Mouse (Mus musculus): ENCODE measurements around the gene Clec5a. TPM values are rescaled to one million over a fixed set of nuclear protein-coding genes. Genes with fewer than 3 reads are reported as not detected.

Clec5a gene
- polyA plus RNA-seq, 1 experiment from 2014 or later = 1.1 TPM

Other genes starting within 250 kb of the Clec5a start
- gene E330009J07Rik, start 149.7 kb downstream of the Clec5a start, polyA plus RNA-seq (2014; fragmentation: Nextera tagmentation; extraction: Ambion mirVana) = 13.7 and 14.7 TPM in 2 replicates
- 0.09 and 0.14 TPM in 2 replicates for gene Wee2, start 146.7 kb downstream of the Clec5a start, polyA plus RNA-seq (2014; fragmentation: Nextera tagmentation; extraction: Ambion mirVana)
- gene Ssbp1, start 114.5 kb downstream of the Clec5a start, polyA plus RNA-seq (2014; fragmentation: Nextera tagmentation; extraction: Ambion mirVana) = 107 TPM in 2 replicates
- gene Tas2r137, start 94.6 kb downstream of the Clec5a start, polyA plus RNA-seq (2014; fragmentation: Nextera tagmentation; extraction: Ambion mirVana) = not detected in 2 replicates
- gene Tas2r108, start 92.3 kb downstream of the Clec5a start, polyA plus RNA-seq (2014; fragmentation: Nextera tagmentation; extraction: Ambion mirVana) = 0.45 TPM in 1 of 2 replicates, not detected in the other
- not detected in 2 replicates for gene Prss37, start 66.3 kb downstream of the Clec5a start, polyA plus RNA-seq (2014; fragmentation: Nextera tagmentation; extraction: Ambion mirVana)
- gene Olfr461, start 30.8 kb downstream of the Clec5a start, polyA plus RNA-seq (2014; fragmentation: Nextera tagmentation; extraction: Ambion mirVana) = 0.15 and 0.16 TPM in 2 replicates
- gene Olfr460, start 16.3 kb downstream of the Clec5a start, polyA plus RNA-seq (2014; fragmentation: Nextera tagmentation; extraction: Ambion mirVana) = not detected in 2 replicates
- gene Tas2r138, start 27.5 kb upstream of the Clec5a start, polyA plus RNA-seq (2014; fragmentation: Nextera tagmentation; extraction: Ambion mirVana) = not detected in 2 replicates
- gene Mgam, start 43.0 kb upstream of the Clec5a start, polyA plus RNA-seq (2014; fragmentation: Nextera tagmentation; extraction: Ambion mirVana) = not detected in 2 replicates